Mouse (Mus musculus) hindbrain, postnatal 0 days (tissue): ENCODE data around the gene Ezh1. TPM values are rescaled to one million over a fixed set of nuclear protein-coding genes. Genes with fewer than 3 reads are reported as not detected.
A peak's percentile ranks its signal among the peaks of the same experiment; 100 is the strongest.

Source experiments
- ATAC-seq: fragments of 200-750 bp; cut with Nextera tagmentation; 2 replicates; pipeline ENCODE4 v1.8.0; 2017; ENCODE audit warnings: mild to moderate bottlenecking, moderate TSS enrichment, moderate library complexity
- DNase-seq: peaks from one replicate; pipeline ENCODE4 v3.0.0-alpha.2; 2015; ENCODE audit warnings: low spot score
- H3K27ac ChIP-seq: fragments of 300-500 bp; sonication (generic); 2 replicates; pipeline ENCODE4 v1.5.1; 2014; ENCODE audit warnings: mild to moderate bottlenecking
- H3K27me3 ChIP-seq: fragments of 300-500 bp; sonication (generic); 2 replicates; pipeline ENCODE4 v1.6.1; 2014; ENCODE audit warnings: low read length, mixed read lengths; ENCODE audit not compliant: insufficient read depth
- H3K36me3 ChIP-seq: fragments of 300-500 bp; sonication (generic); 2 replicates; pipeline ENCODE4 v1.6.1; 2014; ENCODE audit warnings: low read length, mixed read lengths; ENCODE audit not compliant: insufficient read depth
- H3K4me1 ChIP-seq: fragments of 300-500 bp; sonication (generic); 2 replicates; pipeline ENCODE4 v1.6.1; 2014; ENCODE audit warnings: antibody characterized with exemption, low read length, mixed read lengths; ENCODE audit not compliant: insufficient read depth
- H3K4me2 ChIP-seq: fragments of 300-500 bp; sonication (generic); 2 replicates; pipeline ENCODE4 v1.6.1; 2014; ENCODE audit warnings: low read depth, mild to moderate bottlenecking, low read length, moderate library complexity, mixed read lengths
- H3K4me3 ChIP-seq: fragments of 300-500 bp; sonication (generic); 2 replicates; pipeline ENCODE4 v1.5.1; 2014; ENCODE audit warnings: low read length
- H3K9ac ChIP-seq: fragments of 300-500 bp; sonication (generic); replicated peaks from 2 replicates; pipeline ENCODE4 v1.6.1; 2014; ENCODE audit warnings: mild to moderate bottlenecking, low read length, moderate library complexity, mixed read lengths
- H3K9me3 ChIP-seq: fragments of 300-500 bp; sonication (generic); 2 replicates; pipeline ENCODE4 v1.6.1; 2016; ENCODE audit warnings: low read length, mixed read lengths
- CTCF ChIP-seq: IDR thresholded peaks from 2 replicates; pipeline ENCODE4 v1.5.1; 2016; ENCODE audit warnings: antibody characterized with exemption, control low read depth, low read depth
- WGBS: fragments of 180-500 bp; shearing (Covaris S2); extraction: QIAGEN DNeasy Blood & Tissue Kit; methylation state at CpG from one replicate; pipeline ENCODE4 v1.1.7; 2014; 5-methylcytosine and 5-hydroxymethylcytosine counted together
- polyA plus RNA-seq: library from polyadenylated mRNA; unstranded; fragments of >200 nt; fragmentation: Nextera tagmentation; extraction: Ambion mirVana; gene quantifications from 2 replicates; pipeline ENCODE4 v1.2.1, GENCODE M21; 2015
- total RNA-seq: library from RNA; depleted of rRNA; stranded (reverse); fragments of >200 nt; gene quantifications from 2 replicates; pipeline ENCODE4 v1.2.3, GENCODE M21; 2014

The Ezh1 gene
- total and polyA plus RNA-seq, 2 experiments from 2014 or later = 22.2 to 26.7 TPM

GRCm38 (mm10) chr11:101195101-101195500 is 31.2 kb downstream of the Ezh1 start:
- 95% methylated on average over 1 of the region's 1 CpGs for WGBS
- H3K36me3 ChIP-seq = peaks cover 31% of the 10 kb centered on the region
- TF ChIP-seq CTCF = no peak
- H3K4me2 ChIP-seq = no peak overlapping the region
- H3K27ac ChIP-seq = no peak overlapping the region
- DNase-seq (no peak), ATAC-seq (no peak)
- H3K9me3 ChIP-seq = no peaks in the 10 kb centered on the region
- H3K9ac ChIP-seq = no peak overlapping the region
- no peaks in the 10 kb centered on the region for H3K27me3 ChIP-seq
- peaks cover 1% of the 10 kb centered on the region; the same call in 1 of the 2 replicates for H3K4me1 ChIP-seq
- H3K4me3 ChIP-seq = no peak overlapping the region

GRCm38 (mm10) chr11:101194643-101195042 is 31.6 kb downstream of the Ezh1 start:
- DNase-seq = no peak
- Histone ChIP-seq H3K4me1 (peaks cover 6% of the 10 kb centered on the region; the same call in 1 of the 2 replicates), H3K4me3 (no peak overlapping the region), H3K9ac (no peak overlapping the region), H3K27me3 (no peaks in the 10 kb centered on the region), H3K9me3 (no peaks in the 10 kb centered on the region), H3K4me2 (no peak overlapping the region), H3K27ac (no peak overlapping the region), H3K36me3 (peaks cover 26% of the 10 kb centered on the region)
- 91% methylated on average over 6 of the region's 6 CpGs for WGBS
- ATAC-seq = no peak
- no peak for TF ChIP-seq CTCF

GRCm38 (mm10) chr11:101194137-101194536 is 32.1 kb downstream of the Ezh1 start:
- ATAC-seq (no peak), DNase-seq (no peak)
- Histone ChIP-seq H3K4me2 (no peak overlapping the region), H3K4me3 (no peak overlapping the region), H3K9me3 (no peaks in the 10 kb centered on the region), H3K27ac (no peak overlapping the region), H3K9ac (no peak overlapping the region), H3K27me3 (no peaks in the 10 kb centered on the region), H3K36me3 (peaks cover 21% of the 10 kb centered on the region), H3K4me1 (peaks cover 8% of the 10 kb centered on the region)
- TF ChIP-seq CTCF = no peak
- 71% methylated on average over 5 of the region's 5 CpGs for WGBS

GRCm38 (mm10) chr11:101193076-101193475 is 33.2 kb downstream of the Ezh1 start:
- no peak overlapping the region for H3K4me2 ChIP-seq
- H3K9ac ChIP-seq = no peak overlapping the region
- no peaks in the 10 kb centered on the region for H3K9me3 ChIP-seq
- ATAC-seq = no peak
- H3K27ac ChIP-seq = no peak overlapping the region
- DNase-seq = no peak
- no peaks in the 10 kb centered on the region for H3K27me3 ChIP-seq
- peaks cover 12% of the 10 kb centered on the region for H3K36me3 ChIP-seq
- no peak for TF ChIP-seq CTCF
- H3K4me3 ChIP-seq = no peak overlapping the region
- 81% methylated on average over 7 of the region's 7 CpGs for WGBS
- H3K4me1 ChIP-seq = peaks cover 10% of the 10 kb centered on the region

- H3K9ac ChIP-seq = no peak overlapping the region
- peaks cover 9% of the 10 kb centered on the region for H3K36me3 ChIP-seq
- H3K4me3 ChIP-seq = no peak overlapping the region
- TF ChIP-seq CTCF = no peak
- no peak overlapping the region for H3K27ac ChIP-seq
- H3K4me1 ChIP-seq = peaks cover 10% of the 10 kb centered on the region
- ATAC-seq (no peak), DNase-seq (no peak)
- no peaks in the 10 kb centered on the region for H3K9me3 ChIP-seq
- H3K27me3 ChIP-seq = no peaks in the 10 kb centered on the region
- H3K4me2 ChIP-seq = no peak overlapping the region
- WGBS = 68% methylated on average over 6 of the region's 6 CpGs
Measured at GRCm38 (mm10) chr11:101192646-101193045, 33.6 kb downstream of the Ezh1 start.

- Histone ChIP-seq H3K4me3 (no peak overlapping the region), H3K9ac (no peak overlapping the region), H3K9me3 (no peaks in the 10 kb centered on the region), H3K27me3 (no peaks in the 10 kb centered on the region), H3K4me2 (no peak overlapping the region), H3K27ac (peak overlapping the region; percentile 82; the same call in 1 of the 2 replicates), H3K4me1 (peaks cover 10% of the 10 kb centered on the region), H3K36me3 (peaks cover 5% of the 10 kb centered on the region)
- DNase-seq = no peak
- WGBS = 59% methylated on average over 4 of the region's 4 CpGs
- no peak for ATAC-seq
- no peak for TF ChIP-seq CTCF
Measured at GRCm38 (mm10) chr11:101191919-101192470, 34.3 kb downstream of the Ezh1 start.
